Mouse (Mus musculus) neural tube, embryonic 15.5 days (tissue): ENCODE measurements around the gene Srrm4. TPM values are rescaled to one million over a fixed set of nuclear protein-coding genes. Genes with fewer than 3 reads are reported as not detected.
A peak's percentile ranks its signal among the peaks of the same experiment; 100 is the strongest.

ENCODE experiments used
- ATAC-seq: fragments of 200-750 bp; cut with Nextera tagmentation; 2 replicates; pipeline ENCODE4 v1.8.0; 2017; ENCODE audit warnings: mild to moderate bottlenecking, moderate TSS enrichment, moderate library complexity; ENCODE audit not compliant: low FRiP score
- H3K27ac ChIP-seq: fragments of 300-500 bp; sonication (generic); replicated peaks from 2 replicates; pipeline ENCODE4 v1.5.1; 2015; ENCODE audit warnings: mild to moderate bottlenecking, inconsistent platforms
- H3K27me3 ChIP-seq: fragments of 300-500 bp; sonication (generic); replicated peaks from 2 replicates; pipeline ENCODE4 v1.6.1; 2015; ENCODE audit warnings: inconsistent platforms
- H3K36me3 ChIP-seq: fragments of 300-500 bp; sonication (generic); 2 replicates; pipeline ENCODE4 v1.6.1; 2015; ENCODE audit warnings: inconsistent platforms
- H3K4me1 ChIP-seq: fragments of 300-500 bp; sonication (generic); 2 replicates; pipeline ENCODE4 v1.6.1; 2015; ENCODE audit warnings: inconsistent platforms
- H3K4me2 ChIP-seq: fragments of 300-500 bp; sonication (generic); 2 replicates; pipeline ENCODE4 v1.6.1; 2015; ENCODE audit warnings: inconsistent platforms, mild to moderate bottlenecking, moderate library complexity
- H3K4me3 ChIP-seq: fragments of 300-500 bp; sonication (generic); replicated peaks from 2 replicates; pipeline ENCODE4 v1.5.1; 2015; ENCODE audit warnings: mild to moderate bottlenecking, inconsistent platforms
- H3K9ac ChIP-seq: fragments of 300-500 bp; sonication (generic); replicated peaks from 2 replicates; pipeline ENCODE4 v1.6.1; 2015; ENCODE audit warnings: mild to moderate bottlenecking, inconsistent platforms
- H3K9me3 ChIP-seq: fragments of 300-500 bp; sonication (generic); replicated peaks from 2 replicates; pipeline ENCODE4 v1.6.1; 2016; ENCODE audit warnings: inconsistent platforms
- WGBS: fragments of 180-500 bp; shearing (Covaris S2); methylation state at CpG from one replicate; pipeline ENCODE4 v1.1.7; 2015; ENCODE audit warnings: mixed read lengths; 5-methylcytosine and 5-hydroxymethylcytosine counted together
- polyA plus RNA-seq: library from polyadenylated mRNA; unstranded; fragments of >200 nt; fragmentation: Nextera tagmentation; extraction: Ambion mirVana; gene quantifications from 2 replicates; pipeline ENCODE4 v1.2.1, GENCODE M21; 2015

Gene Srrm4
- polyA plus RNA-seq, 1 experiment from 2014 or later: 15.6 TPM

DNA sequence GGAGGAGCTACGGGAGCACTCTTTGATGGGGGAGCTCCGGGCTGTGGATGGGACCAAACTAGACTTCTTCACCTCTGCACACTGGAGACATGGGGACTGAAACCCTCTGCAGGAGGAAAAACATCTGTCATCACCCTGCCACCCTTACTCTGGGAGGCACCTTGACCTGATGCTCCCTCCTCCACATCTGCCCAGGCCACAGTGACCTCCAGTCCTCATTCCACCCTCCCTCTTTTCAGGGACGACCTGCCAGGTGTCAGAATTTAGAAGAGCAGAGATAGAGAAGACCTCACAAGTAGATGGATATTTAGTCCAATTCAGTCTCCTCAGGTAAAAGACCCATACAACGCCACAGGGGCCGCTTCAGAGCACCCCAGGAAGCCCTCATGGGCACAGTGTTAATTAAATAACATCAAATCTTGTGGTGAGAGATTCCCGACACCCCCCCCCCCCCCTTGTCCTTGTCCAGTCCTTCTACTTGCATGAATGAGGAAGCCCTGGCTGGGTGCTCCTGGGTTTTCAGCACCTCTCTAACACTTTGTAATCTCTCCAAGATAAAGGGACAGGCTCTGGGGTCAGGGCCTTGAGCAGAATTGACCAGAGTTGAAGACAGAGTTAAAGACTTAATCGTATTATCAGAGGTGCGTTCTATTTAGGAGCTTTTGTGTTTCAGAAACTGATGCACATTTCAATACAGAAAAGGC, 141.9 kb downstream of the Srrm4 start:
- Histone ChIP-seq H3K4me1 (peaks cover 21% of the 10 kb centered on the region), H3K27ac (no peak overlapping the region), H3K9ac (no peak overlapping the region), H3K36me3 (no peaks in the 10 kb centered on the region; the same call in 1 of the 2 replicates), H3K4me3 (no peak overlapping the region), H3K27me3 (no peaks in the 10 kb centered on the region), H3K9me3 (no peaks in the 10 kb centered on the region), H3K4me2 (no peak overlapping the region)
- no peak for ATAC-seq
- 64% methylated on average over 8 of the region's 8 CpGs for WGBS

DNA sequence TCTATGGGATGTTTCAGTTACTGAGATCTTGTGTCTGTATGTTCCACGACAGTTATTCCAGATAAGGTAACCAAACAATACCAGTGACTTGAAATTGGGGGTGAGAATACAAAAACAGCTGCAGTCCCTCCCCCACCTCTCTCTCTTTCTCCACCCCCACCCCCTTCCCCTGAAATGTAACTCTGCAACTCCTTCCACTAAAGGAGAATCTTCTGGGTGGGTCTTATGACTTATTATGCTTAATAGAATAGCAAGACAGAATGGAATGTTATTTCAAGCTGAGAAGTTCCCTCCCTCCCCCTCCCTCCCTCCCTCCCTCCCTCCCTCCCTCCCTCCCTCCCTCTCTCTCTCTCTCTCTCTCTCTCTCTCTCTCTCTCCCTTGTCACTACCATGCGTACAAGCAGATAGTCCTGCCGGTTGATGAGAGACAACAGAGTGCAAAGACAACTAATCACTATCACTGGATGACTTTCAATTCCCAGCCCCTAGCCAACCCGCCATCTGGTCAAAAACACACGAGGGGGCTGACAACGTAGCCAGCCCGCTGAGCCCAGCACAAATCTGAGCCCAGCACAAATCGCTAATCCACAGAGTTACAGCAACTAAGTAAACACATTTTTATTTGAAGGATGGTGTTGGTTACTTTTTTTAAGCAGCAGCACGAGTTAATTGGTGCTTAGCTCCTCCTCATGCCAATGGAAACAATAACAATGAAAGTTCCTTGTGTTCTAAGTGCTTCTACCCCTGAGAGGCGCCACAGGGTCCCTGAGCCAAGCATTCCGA, 143.0 kb downstream of the Srrm4 start:
- peaks cover 2% of the 10 kb centered on the region; the same call in 1 of the 2 replicates for H3K36me3 ChIP-seq

DNA sequence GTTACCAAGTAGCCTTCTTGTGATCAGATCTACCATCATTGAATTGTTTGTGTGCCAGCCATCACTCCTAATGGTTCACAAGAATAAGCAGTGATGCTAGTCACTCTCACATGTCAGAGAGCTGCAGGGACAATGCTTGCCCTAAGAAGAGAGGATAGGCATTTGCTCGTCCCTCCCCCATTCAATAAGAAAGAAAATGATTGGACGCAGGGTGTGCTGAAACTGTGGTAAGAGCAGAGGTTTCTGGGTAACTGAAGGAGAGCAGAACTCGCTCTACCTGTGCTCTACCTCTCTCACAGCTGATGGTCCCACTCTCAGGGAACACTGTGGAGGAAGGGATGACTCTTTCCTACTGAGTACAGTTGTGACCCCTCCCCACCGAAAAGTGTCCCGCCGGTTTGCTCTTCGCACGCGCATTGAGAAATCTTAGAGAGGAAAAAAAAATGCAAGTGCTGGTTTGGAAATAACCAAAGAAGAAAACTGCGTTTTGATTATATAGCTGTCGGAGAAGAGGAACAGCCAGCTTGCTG, 143.7 kb downstream of the Srrm4 start:
- Histone ChIP-seq H3K4me2 (no peak overlapping the region), H3K36me3 (peaks cover 5% of the 10 kb centered on the region; the same call in 1 of the 2 replicates), H3K27me3 (no peaks in the 10 kb centered on the region), H3K9me3 (no peaks in the 10 kb centered on the region), H3K4me3 (no peak overlapping the region), H3K4me1 (peaks cover 24% of the 10 kb centered on the region), H3K27ac (no peak overlapping the region), H3K9ac (no peak overlapping the region)
- ATAC-seq: no peak
- WGBS: 49% methylated on average over 11 of the region's 11 CpGs

More for the DNA sequence above, 143.0 kb downstream of the Srrm4 start:
- Histone ChIP-seq H3K27ac (no peak overlapping the region), H3K4me1 (peaks cover 25% of the 10 kb centered on the region), H3K27me3 (no peaks in the 10 kb centered on the region), H3K4me3 (no peak overlapping the region), H3K9me3 (no peaks in the 10 kb centered on the region), H3K9ac (no peak overlapping the region), H3K4me2 (no peak overlapping the region)
- 11% methylated on average over 11 of the region's 11 CpGs for WGBS
- no peak for ATAC-seq

DNA sequence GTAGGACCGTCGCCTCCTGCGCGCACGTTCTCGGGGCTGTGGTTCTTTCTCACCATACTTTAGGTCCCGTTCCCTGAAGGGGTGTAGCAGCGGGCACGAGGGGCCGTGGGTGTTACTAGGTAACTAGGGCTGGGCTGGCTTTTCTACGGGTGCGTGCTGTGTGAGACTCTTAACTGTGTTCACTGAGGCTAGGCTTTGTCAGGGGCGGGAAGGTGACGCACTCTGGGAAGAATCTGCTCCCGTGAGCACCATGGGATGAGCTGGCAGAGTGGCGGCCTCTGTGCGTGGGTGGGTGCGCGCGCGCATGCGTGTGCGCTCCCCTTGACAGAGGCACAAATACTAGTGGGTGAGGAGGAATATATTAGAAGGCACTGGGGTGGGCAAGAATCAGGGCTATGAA, 145.1 kb downstream of the Srrm4 start:
- H3K4me2 ChIP-seq: no peak overlapping the region
- ATAC-seq: no peak
- no peaks in the 10 kb centered on the region for H3K9me3 ChIP-seq
- H3K4me3 ChIP-seq: no peak overlapping the region
- no peaks in the 10 kb centered on the region for H3K27me3 ChIP-seq
- peaks cover 5% of the 10 kb centered on the region; the same call in 1 of the 2 replicates for H3K36me3 ChIP-seq
- H3K27ac ChIP-seq: no peak overlapping the region
- 54% methylated on average over 23 of the region's 23 CpGs for WGBS
- H3K9ac ChIP-seq: no peak overlapping the region
- H3K4me1 ChIP-seq: peaks cover 24% of the 10 kb centered on the region

DNA sequence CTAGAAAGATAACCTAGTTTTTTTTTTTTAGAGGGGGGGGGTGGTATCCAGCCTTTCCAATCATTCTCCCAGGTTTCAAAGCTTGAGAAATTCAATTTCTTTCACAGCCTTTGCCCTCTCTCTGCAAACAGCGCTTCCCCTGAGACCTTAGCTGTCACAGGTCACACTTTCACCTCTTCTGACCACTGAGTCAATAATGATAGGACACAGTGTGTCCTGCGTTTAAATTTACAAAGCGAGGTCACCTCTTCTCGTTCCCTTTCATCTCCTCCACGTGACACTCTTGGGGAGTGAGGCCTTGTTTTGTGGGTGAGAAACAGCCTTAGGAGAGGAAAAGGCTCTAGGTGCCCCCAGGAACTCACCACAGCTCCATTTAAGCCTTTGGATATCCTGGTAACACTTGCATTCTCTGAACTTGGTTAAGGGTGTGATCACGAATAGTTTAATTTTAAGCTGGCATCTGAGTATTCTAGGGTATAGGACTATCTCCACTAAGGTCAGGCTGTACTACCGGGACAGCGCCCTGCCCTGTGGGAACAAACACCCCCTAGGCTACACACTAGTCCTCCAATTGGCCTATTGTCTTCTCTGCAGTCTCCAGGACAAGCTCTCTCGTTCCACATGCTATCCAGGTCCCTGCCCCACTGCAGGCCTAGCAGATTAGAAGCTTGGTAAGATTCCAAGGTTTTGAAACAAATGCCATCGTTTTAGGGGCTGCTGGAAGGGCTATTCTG, 145.8 kb downstream of the Srrm4 start:
- H3K36me3 ChIP-seq: peaks cover 5% of the 10 kb centered on the region; the same call in 1 of the 2 replicates
- ATAC-seq: no peak

GRCm38 (mm10) chr5:116444517-116444916, 147.1 kb downstream of the Srrm4 start:
- WGBS: 60% methylated on average over 27 of the region's 27 CpGs
- Histone ChIP-seq H3K4me2 (no peak overlapping the region), H3K36me3 (peaks cover 5% of the 10 kb centered on the region; the same call in 1 of the 2 replicates), H3K27me3 (no peaks in the 10 kb centered on the region), H3K4me3 (no peak overlapping the region), H3K9me3 (no peaks in the 10 kb centered on the region), H3K9ac (no peak overlapping the region), H3K27ac (no peak overlapping the region), H3K4me1 (peaks cover 23% of the 10 kb centered on the region)
- ATAC-seq: no peak

More for the DNA sequence above, 145.8 kb downstream of the Srrm4 start:
- 56% methylated on average over 10 of the region's 10 CpGs for WGBS
- no peaks in the 10 kb centered on the region for H3K27me3 ChIP-seq
- peaks cover 24% of the 10 kb centered on the region for H3K4me1 ChIP-seq
- H3K4me3 ChIP-seq: no peak overlapping the region
- no peak overlapping the region for H3K4me2 ChIP-seq
- no peak overlapping the region for H3K27ac ChIP-seq
- no peak overlapping the region for H3K9ac ChIP-seq
- no peaks in the 10 kb centered on the region for H3K9me3 ChIP-seq

GRCm38 (mm10) chr5:116443459-116443940, 148.1 kb downstream of the Srrm4 start:
- Histone ChIP-seq H3K27ac (0 out of 2 replicates have a peak overlapping the region, but pooled peaks have one; percentile 33), H3K4me3 (no peak overlapping the region), H3K36me3 (peaks cover 5% of the 10 kb centered on the region; the same call in 1 of the 2 replicates), H3K27me3 (no peaks in the 10 kb centered on the region), H3K4me2 (no peak overlapping the region), H3K9ac (no peak overlapping the region), H3K9me3 (no peaks in the 10 kb centered on the region), H3K4me1 (peaks cover 14% of the 10 kb centered on the region)
- WGBS: 53% methylated on average over 8 of the region's 8 CpGs
- ATAC-seq: no peak

GRCm38 (mm10) chr5:116442697-116443458, 148.7 kb downstream of the Srrm4 start:
- H3K9me3 ChIP-seq: no peaks in the 10 kb centered on the region
- H3K27ac ChIP-seq: 0 out of 2 replicates have a peak overlapping the region, but pooled peaks have one; percentile 33
- no peaks in the 10 kb centered on the region for H3K27me3 ChIP-seq
- H3K9ac ChIP-seq: no peak overlapping the region
- no peak overlapping the region for H3K4me3 ChIP-seq
- WGBS: 61% methylated on average over 7 of the region's 7 CpGs
- peaks cover 5% of the 10 kb centered on the region; the same call in 1 of the 2 replicates for H3K36me3 ChIP-seq
- 0 out of 2 replicates have a peak, but pooled peaks have one; percentile 31 for ATAC-seq
- no peak overlapping the region for H3K4me2 ChIP-seq
- H3K4me1 ChIP-seq: peaks cover 14% of the 10 kb centered on the region

DNA sequence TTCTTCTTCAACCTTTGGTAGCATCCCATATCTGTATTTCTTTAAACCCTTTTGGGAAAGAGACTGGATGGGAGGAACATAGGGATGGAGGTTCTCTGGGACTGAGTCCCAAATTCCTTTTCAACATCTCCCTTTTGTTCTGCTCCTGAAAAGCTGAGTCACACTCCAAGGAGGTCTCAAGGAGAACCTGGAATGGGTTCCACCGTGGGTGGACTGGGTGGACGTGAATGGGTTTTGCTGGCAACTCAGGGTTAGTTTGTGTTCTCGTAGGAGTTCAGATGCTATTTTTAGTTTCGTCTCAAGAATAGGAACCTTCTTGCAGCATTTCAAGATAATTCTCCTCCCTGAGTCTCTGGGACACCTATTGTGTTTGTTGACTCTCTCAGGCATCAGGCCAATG, 151.4 kb downstream of the Srrm4 start:
- no peak overlapping the region for H3K27ac ChIP-seq
- H3K9ac ChIP-seq: no peak overlapping the region
- 74% methylated on average over 4 of the region's 4 CpGs for WGBS

DNA sequence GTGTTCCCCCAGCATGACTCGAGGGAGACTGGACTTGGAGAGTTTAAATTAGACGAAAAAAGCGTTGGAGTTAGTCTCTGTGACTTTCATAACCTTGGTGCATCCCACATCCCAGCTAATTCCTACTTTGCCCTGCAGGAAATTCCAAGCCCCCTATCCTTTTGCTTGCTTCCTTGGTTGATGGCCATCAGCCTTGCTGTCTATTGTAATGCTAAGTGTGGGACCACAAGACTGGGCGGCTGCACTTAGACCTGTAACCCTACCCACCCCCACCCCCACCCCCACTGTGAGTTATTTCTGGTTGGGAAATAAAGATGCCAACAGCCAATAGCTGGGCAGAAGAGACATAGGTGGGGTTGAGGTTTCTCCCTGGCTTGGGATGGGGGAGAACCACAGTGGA, 153.3 kb downstream of the Srrm4 start:
- no peak for ATAC-seq
- Histone ChIP-seq H3K27me3 (no peaks in the 10 kb centered on the region), H3K4me3 (no peak overlapping the region), H3K27ac (no peak overlapping the region), H3K4me2 (no peak overlapping the region), H3K9me3 (no peaks in the 10 kb centered on the region), H3K9ac (no peak overlapping the region), H3K4me1 (peaks cover 6% of the 10 kb centered on the region), H3K36me3 (0 out of 2 replicates have a peak, but pooled peaks cover 1% of the 10 kb centered on the region)
- WGBS: 24% methylated on average over 4 of the region's 4 CpGs

More for the DNA sequence above, 151.4 kb downstream of the Srrm4 start:
- H3K9me3 ChIP-seq: no peaks in the 10 kb centered on the region
- no peak overlapping the region for H3K4me2 ChIP-seq
- H3K27me3 ChIP-seq: no peaks in the 10 kb centered on the region
- ATAC-seq: no peak
- H3K4me1 ChIP-seq: peaks cover 10% of the 10 kb centered on the region
- H3K36me3 ChIP-seq: 0 out of 2 replicates have a peak, but pooled peaks cover 5% of the 10 kb centered on the region
- H3K4me3 ChIP-seq: no peak overlapping the region
